Mouse (Mus musculus): ENCODE measurements at regions not wholly inside any gene's neighbourhood (a gene's known extent, or its start where the extent isn't known, plus 50 kb on each side); places are given as distances from the start of the nearest gene placed in this dataset.

- Histone ChIP-seq H3K27me3 (ENCODE audit: poor library complexity, severe bottlenecking) (no peaks in the 10 kb centered on the region), H3K36me3 (replicated peaks) (no peaks in the 10 kb centered on the region), H3K4me3 (no peak overlapping the region), H3K4me1 (peaks cover 7% of the 10 kb centered on the region), H3K27ac (no peak overlapping the region), H3K9me3 (no peaks in the 10 kb centered on the region)
- 95% methylated on average over 2 of the region's 2 CpGs for WGBS
- no peak for DNase-seq (ENCODE audit: extremely low spot score, low spot score)
These were observed 139.7 kb upstream of the Xrcc4 start for GRCm38 (mm10) chr13:90229106-90229505.

- H3K4me3 ChIP-seq, result no peak overlapping the region
- no peak overlapping the region for H3K27ac ChIP-seq
- 76% methylated on average over 2 of the region's 2 CpGs for WGBS
- no peaks in the 10 kb centered on the region for H3K36me3 ChIP-seq (replicated peaks)
- DNase-seq (ENCODE audit: extremely low spot score, low spot score), result no peak
- H3K9me3 ChIP-seq, result 0 out of 2 replicates have a peak, but pooled peaks cover 6% of the 10 kb centered on the region
- peaks cover 7% of the 10 kb centered on the region for H3K4me1 ChIP-seq
- no peaks in the 10 kb centered on the region for H3K27me3 ChIP-seq (ENCODE audit: poor library complexity, severe bottlenecking)
These were observed 136.8 kb upstream of the Xrcc4 start for GRCm38 (mm10) chr13:90226212-90226611.

GRCm38 (mm10) chr13:90212390-90212789 lies 123.0 kb upstream of the Xrcc4 start:
- Histone ChIP-seq H3K9me3 (no peaks in the 10 kb centered on the region), H3K36me3 (replicated peaks) (no peaks in the 10 kb centered on the region), H3K4me3 (no peak overlapping the region), H3K27me3 (ENCODE audit: poor library complexity, severe bottlenecking) (no peaks in the 10 kb centered on the region), H3K27ac (no peak overlapping the region), H3K4me1 (no peaks in the 10 kb centered on the region)
- no peak for DNase-seq (ENCODE audit: extremely low spot score, low spot score)

- Histone ChIP-seq H3K4me1 (no peaks in the 10 kb centered on the region), H3K27ac (no peak overlapping the region), H3K9me3 (no peaks in the 10 kb centered on the region), H3K4me3 (no peak overlapping the region), H3K27me3 (ENCODE audit: poor library complexity, severe bottlenecking) (no peaks in the 10 kb centered on the region), H3K36me3 (replicated peaks) (no peaks in the 10 kb centered on the region)
- no peak for DNase-seq (ENCODE audit: extremely low spot score, low spot score)
These were observed 118.5 kb upstream of the Xrcc4 start for GRCm38 (mm10) chr13:90207875-90208274.

Measured in forebrain, embryonic 10.5 days (tissue).